Comparison of ENCODE assay signal across 1 mouse cellular context in the genomic region with DNA sequence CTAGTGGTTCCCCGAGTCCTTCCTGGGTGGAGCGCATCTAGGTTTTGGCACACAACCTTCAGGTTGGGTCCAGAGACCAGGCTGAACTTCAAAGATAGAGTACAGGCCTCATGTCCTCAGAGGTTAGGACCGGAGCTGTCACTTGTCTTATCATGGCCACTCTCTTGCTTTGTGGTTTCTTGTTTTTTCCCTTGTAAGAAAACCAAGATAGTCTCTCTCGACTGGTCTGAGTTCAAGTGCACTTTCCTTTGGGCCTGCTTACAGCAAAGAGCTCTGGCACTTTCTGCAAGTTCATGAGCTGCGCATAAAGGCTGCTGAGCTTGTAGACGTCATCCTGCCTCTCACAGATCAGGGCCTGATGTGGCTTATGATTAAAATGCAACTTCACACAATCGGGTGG.
TF ChIP-seq lines count a peak whose summit lies in the region.

No protein-coding gene starts in this region.

TF ChIP-seq in MEL, 35 proteins besides CTCF, POLR2A, EP300 and RAD21 (continued from another document):
- 0 out of 2 replicates have a peak, but pooled peaks have one; percentile 25 for TF ChIP-seq NRF1 (IDR thresholded peaks at IDR 0.05; ENCODE audit: insufficient read depth, low read depth, low read length, poor library complexity, severe bottlenecking)
- TF ChIP-seq ZNF384 (IDR thresholded peaks at IDR 0.05; ENCODE audit: low read depth, low read length) = 0 out of 2 replicates have a peak, but pooled peaks have one; percentile 28
- no peak for TF ChIP-seq MAZ (IDR thresholded peaks at IDR 0.05; ENCODE audit: low read depth, low read length)
- peak; percentile 47; the same call in 1 of the 2 replicates for TF ChIP-seq ETS1 (IDR thresholded peaks at IDR 0.05; ENCODE audit: low read depth, low read length)
- 0 out of 2 replicates have a peak, but pooled peaks have one; percentile 45 for TF ChIP-seq BHLHE40 (IDR thresholded peaks at IDR 0.05; ENCODE audit: borderline replicate concordance, low read depth, low read length)
- peak; percentile 56 for TF ChIP-seq TAL1 (IDR thresholded peaks at IDR 0.05; ENCODE audit: low read length)
- no peak for TF ChIP-seq MXI1 (IDR thresholded peaks at IDR 0.05; ENCODE audit: low read depth, low read length)
- TF ChIP-seq MAX (IDR thresholded peaks at IDR 0.05; ENCODE audit: low read length) = no peak
